ENCODE assay signal across 8 mouse cellular contexts in genomic region chr10:85872479-85872773, GRCm38 (mm10). TPM values are rescaled to one million over a fixed set of nuclear protein-coding genes. Genes with fewer than 3 reads are reported as not detected.
A peak's percentile ranks its signal among the peaks of the same experiment; 100 is the strongest.
DNase-seq lines count a peak whose midpoint lies in the region; ATAC-seq and TF ChIP-seq lines count a peak whose summit lies in the region.

No protein-coding gene starts in this region.

- peaks cover 7% of the 10 kb centered on the region for H3K4me1 ChIP-seq in kidney, embryonic 14.5 days (ENCODE audit: control insufficient read depth, insufficient read depth, low read length)
- H3K4me1 ChIP-seq in bone marrow macrophage, adult 2 months (ENCODE audit: control insufficient read depth, insufficient read depth, low read length), result peaks cover 23% of the 10 kb centered on the region
- peaks cover 15% of the 10 kb centered on the region for H3K4me1 ChIP-seq in hindbrain, embryonic 13.5 days (replicated peaks)
- peaks cover 14% of the 10 kb centered on the region for H3K4me1 ChIP-seq in midbrain, embryonic 13.5 days (replicated peaks)

- peak; percentile 26; the same call in 1 of the 2 replicates for ATAC-seq in kidney, embryonic 14.5 days (ENCODE audit: low FRiP score, low TSS enrichment)
- no peak for ATAC-seq in hindbrain, embryonic 13.5 days (ENCODE audit: low FRiP score)
- no peak for ATAC-seq in midbrain, embryonic 13.5 days

- no peaks in the 10 kb centered on the region for H3K27me3 ChIP-seq in kidney, embryonic 14.5 days (ENCODE audit: control insufficient read depth, insufficient read depth, low read length)
- H3K27me3 ChIP-seq in hindbrain, embryonic 13.5 days, result no peaks in the 10 kb centered on the region
- H3K27me3 ChIP-seq in midbrain, embryonic 13.5 days, result no peaks in the 10 kb centered on the region

- H3K4me3 ChIP-seq in kidney, embryonic 14.5 days (ENCODE audit: low read length), result peak overlapping the region; percentile 99
- H3K4me3 ChIP-seq in bone marrow macrophage, adult 2 months (ENCODE audit: insufficient read depth, low read length), result peak overlapping the region; percentile 80
- peak overlapping the region; percentile 98 for H3K4me3 ChIP-seq in hindbrain, embryonic 13.5 days
- H3K4me3 ChIP-seq in midbrain, embryonic 13.5 days (replicated peaks), result peak overlapping the region; percentile 88

- peak overlapping the region; percentile 86 for H3K9ac ChIP-seq in kidney, embryonic 14.5 days (ENCODE audit: low read depth, low read length)
- H3K9ac ChIP-seq in hindbrain, embryonic 13.5 days, result peak overlapping the region; percentile 92
- peak overlapping the region; percentile 84 for H3K9ac ChIP-seq in midbrain, embryonic 13.5 days (replicated peaks)

- no peaks in the 10 kb centered on the region for H3K9me3 ChIP-seq in kidney, embryonic 14.5 days (ENCODE audit: control insufficient read depth, low read length)
- H3K9me3 ChIP-seq in hindbrain, embryonic 13.5 days, result no peaks in the 10 kb centered on the region
- 0 out of 2 replicates have a peak, but pooled peaks cover 3% of the 10 kb centered on the region for H3K9me3 ChIP-seq in midbrain, embryonic 13.5 days

- no peak for TF ChIP-seq POLR2A in bone marrow macrophage, adult 2 months (IDR thresholded peaks at IDR 0.05; ENCODE audit: borderline replicate concordance, low read depth, low read length)

- WGBS in kidney, embryonic 14.5 days, result 1% methylated on average over 5 of the region's 5 CpGs
- 3% methylated on average over 5 of the region's 5 CpGs for WGBS in hindbrain, embryonic 13.5 days
- 6% methylated on average over 5 of the region's 5 CpGs for WGBS in midbrain, embryonic 13.5 days

- no peak overlapping the region for H3K27ac ChIP-seq in kidney, embryonic 14.5 days (ENCODE audit: low read depth, low read length)
- H3K27ac ChIP-seq in bone marrow macrophage, adult 2 months (ENCODE audit: insufficient read depth, low read depth, low read length), result no peak overlapping the region
- H3K27ac ChIP-seq in hindbrain, embryonic 13.5 days, result no peak overlapping the region
- H3K27ac ChIP-seq in midbrain, embryonic 13.5 days, result no peak overlapping the region

- DNase-seq in kidney, adult 8-10 months, result no peak
- no peak for DNase-seq in left cerebral cortex, postnatal 10 days (ENCODE audit: extremely low spot score in 1 of 2, low spot score in 2 of 2)
- no peak for DNase-seq in urinary bladder, postnatal 36 days (ENCODE audit: low spot score in 2 of 2)
- DNase-seq in cerebellum, adult 11 months, result no peak

- peak overlapping the region; percentile 88 for H3K4me2 ChIP-seq in kidney, embryonic 14.5 days (replicated peaks; ENCODE audit: low read depth, low read length)
- peak overlapping the region; percentile 77 for H3K4me2 ChIP-seq in hindbrain, embryonic 13.5 days
- H3K4me2 ChIP-seq in midbrain, embryonic 13.5 days (replicated peaks), result peak overlapping the region; percentile 92

- H3K36me3 ChIP-seq in kidney, embryonic 14.5 days (ENCODE audit: control insufficient read depth, insufficient read depth, low read length), result peaks cover 33% of the 10 kb centered on the region
- peaks cover 35% of the 10 kb centered on the region for H3K36me3 ChIP-seq in hindbrain, embryonic 13.5 days
- peaks cover 35% of the 10 kb centered on the region for H3K36me3 ChIP-seq in midbrain, embryonic 13.5 days

- intact Hi-C loops in left cerebral cortex, postnatal 10 days (cut with DNase I), result loop anchor here (5.0 kb wide), 1 partner anchor 195 kb away; no protein-coding TSS in a partner anchor

- TF ChIP-seq CTCF in bone marrow macrophage, adult 2 months (IDR thresholded peaks at IDR 0.05; ENCODE audit: low read depth, low read length), result no peak

RNA-seq across cellular contexts. Expression of gene Pwp1, which starts 43.1 kb away (rescaled TPM):
- 76.1 and 90.5 TPM in 2 replicates for polyA plus RNA-seq in kidney, embryonic 14.5 days (2014; fragmentation: Nextera tagmentation; extraction: Ambion mirVana)
- polyA plus RNA-seq in bone marrow macrophage, adult 2 months (2012; ENCODE audit: insufficient read depth, insufficient read length, missing spikeins), result 14.9 and 15.2 TPM in 2 replicates
- polyA plus RNA-seq in hindbrain, embryonic 13.5 days (2015; fragmentation: Nextera tagmentation; extraction: Ambion mirVana), result 66.8 and 68.5 TPM in 2 replicates
- 69.1 and 75.5 TPM in 2 replicates for polyA plus RNA-seq in midbrain, embryonic 13.5 days (2015; fragmentation: Nextera tagmentation; extraction: Ambion mirVana)
- 10 to 100 TPM; 20.0 to 20.6 TPM for total RNA-seq in left cerebral cortex, postnatal 10 days (2021)

RNA-seq across cellular contexts. Expression of gene Prdm4, which starts 44.5 kb away (rescaled TPM):
- polyA plus RNA-seq in kidney, embryonic 14.5 days (2014; fragmentation: Nextera tagmentation; extraction: Ambion mirVana), result 15.7 and 29.0 TPM in 2 replicates
- 13.9 and 14.2 TPM in 2 replicates for polyA plus RNA-seq in bone marrow macrophage, adult 2 months (2012; ENCODE audit: insufficient read depth, insufficient read length, missing spikeins)
- 20.1 and 23.6 TPM in 2 replicates for polyA plus RNA-seq in hindbrain, embryonic 13.5 days (2015; fragmentation: Nextera tagmentation; extraction: Ambion mirVana)
- polyA plus RNA-seq in midbrain, embryonic 13.5 days (2015; fragmentation: Nextera tagmentation; extraction: Ambion mirVana), result 22.3 and 26.0 TPM in 2 replicates
- 10 to 100 TPM; 33.8 to 38.8 TPM for total RNA-seq in left cerebral cortex, postnatal 10 days (2021)

RNA-seq across cellular contexts. Expression of gene Ascl4, which starts 55.1 kb away (rescaled TPM):
- polyA plus RNA-seq in kidney, embryonic 14.5 days (2014; fragmentation: Nextera tagmentation; extraction: Ambion mirVana), result 1.3 and 1.5 TPM in 2 replicates
- not detected in 2 replicates for polyA plus RNA-seq in bone marrow macrophage, adult 2 months (2012; ENCODE audit: insufficient read depth, insufficient read length, missing spikeins)
- polyA plus RNA-seq in hindbrain, embryonic 13.5 days (2015; fragmentation: Nextera tagmentation; extraction: Ambion mirVana), result 0.13 and 0.47 TPM in 2 replicates
- polyA plus RNA-seq in midbrain, embryonic 13.5 days (2015; fragmentation: Nextera tagmentation; extraction: Ambion mirVana), result 0.95 and 1.0 TPM in 2 replicates
- total RNA-seq in left cerebral cortex, postnatal 10 days (2021), result under 1 TPM; 0.22 to 0.26 TPM
